Comparison of ENCODE assay signal across 12 mouse cellular contexts in genomic region chr19:53066531-53066930, GRCm38 (mm10). TPM values are rescaled to one million over a fixed set of nuclear protein-coding genes. Genes with fewer than 3 reads are reported as not detected.
DNase-seq lines count a peak whose midpoint lies in the region; ATAC-seq lines count a peak whose summit lies in the region.
"Had no signal": no experiment of that assay in that cellular context is flagged by ENCODE, and none has a peak within 500 bp of the region (broad histone marks: within the 10 kb centered on the region; RNA-seq: fewer than 3 reads in every experiment).

No protein-coding gene starts in this region.

- 31% methylated on average over 8 of the region's 9 CpGs for WGBS in embryonic facial prominence, embryonic 14.5 days
- 37% methylated on average over 9 of the region's 9 CpGs for WGBS in heart, embryonic 13.5 days
- WGBS in limb, embryonic 15.5 days = 16% methylated on average over 8 of the region's 9 CpGs

- DNase-seq in kidney, postnatal 14 days = peak; percentile 48
- DNase-seq in kidney, adult 18-20 months = no peak
- no peak for DNase-seq in embryonic facial prominence, embryonic 14.5 days (ENCODE audit: low spot score)
- no peak for DNase-seq in adrenal gland, adult 2 months
- no peak for DNase-seq in urinary bladder, postnatal 10 days (ENCODE audit: low spot score)
- DNase-seq in layer of hippocampus, postnatal 10 days (ENCODE audit: low spot score in 2 of 2) = no peak
- DNase-seq: layer of hippocampus, adult 9-11 months; thymus, postnatal 14 days had no signal

- H3K27me3 ChIP-seq in embryonic facial prominence, embryonic 14.5 days (replicated peaks; ENCODE audit: control insufficient read depth, insufficient read depth, low read length) = no peaks in the 10 kb centered on the region
- H3K27me3 ChIP-seq in heart, embryonic 13.5 days (replicated peaks) = no peaks in the 10 kb centered on the region
- no peaks in the 10 kb centered on the region for H3K27me3 ChIP-seq in limb, embryonic 15.5 days
- H3K27me3 ChIP-seq: forebrain, embryonic 12.5 days; liver, embryonic 12.5 days had no signal

- peak; percentile 41 for ATAC-seq in embryonic facial prominence, embryonic 14.5 days (ENCODE audit: low read depth)
- ATAC-seq in heart, embryonic 13.5 days (ENCODE audit: extremely low read depth, insufficient number of reproducible peaks, low FRiP score, low TSS enrichment) = no peak
- no peak; the same call in 1 of the 2 replicates for ATAC-seq in limb, embryonic 15.5 days (ENCODE audit: insufficient number of reproducible peaks, low FRiP score, low TSS enrichment, low read depth)
- ATAC-seq: liver, embryonic 12.5 days had no signal

- peak overlapping the region; percentile 30; the same call in 1 of the 2 replicates for H3K9ac ChIP-seq in embryonic facial prominence, embryonic 14.5 days (ENCODE audit: low read depth, low read length)
- H3K9ac ChIP-seq in heart, embryonic 13.5 days = no peak overlapping the region; the same call in 1 of the 2 replicates
- H3K9ac ChIP-seq in limb, embryonic 15.5 days = no peak overlapping the region
- H3K9ac ChIP-seq: forebrain, embryonic 12.5 days; liver, embryonic 12.5 days had no signal

- peak overlapping the region; percentile 58 for H3K27ac ChIP-seq in embryonic facial prominence, embryonic 14.5 days (replicated peaks; ENCODE audit: low read depth, low read length)
- peak overlapping the region; percentile 70 for H3K27ac ChIP-seq in heart, embryonic 13.5 days (replicated peaks)
- peak overlapping the region; percentile 59; the same call in 1 of the 2 replicates for H3K27ac ChIP-seq in limb, embryonic 15.5 days
- H3K27ac ChIP-seq: forebrain, embryonic 12.5 days; liver, embryonic 12.5 days had no signal

- H3K4me1 ChIP-seq in embryonic facial prominence, embryonic 14.5 days (ENCODE audit: control insufficient read depth, insufficient read depth, low read length) = peaks cover 36% of the 10 kb centered on the region
- peaks cover 37% of the 10 kb centered on the region for H3K4me1 ChIP-seq in heart, embryonic 13.5 days
- peaks cover 33% of the 10 kb centered on the region for H3K4me1 ChIP-seq in limb, embryonic 15.5 days

- H3K9me3 ChIP-seq in embryonic facial prominence, embryonic 14.5 days (ENCODE audit: control insufficient read depth, low read length) = no peaks in the 10 kb centered on the region
- no peaks in the 10 kb centered on the region for H3K9me3 ChIP-seq in heart, embryonic 13.5 days
- H3K9me3 ChIP-seq in limb, embryonic 15.5 days = no peaks in the 10 kb centered on the region
- H3K9me3 ChIP-seq: forebrain, embryonic 12.5 days; liver, embryonic 12.5 days had no signal

- H3K4me2 ChIP-seq in embryonic facial prominence, embryonic 14.5 days (ENCODE audit: low read depth, low read length) = peak overlapping the region; percentile 31; the same call in 1 of the 2 replicates
- peak overlapping the region; percentile 45 for H3K4me2 ChIP-seq in heart, embryonic 13.5 days
- peak overlapping the region; percentile 15 for H3K4me2 ChIP-seq in limb, embryonic 15.5 days
- H3K4me2 ChIP-seq: forebrain, embryonic 12.5 days; liver, embryonic 12.5 days had no signal

- H3K36me3 ChIP-seq in embryonic facial prominence, embryonic 14.5 days (ENCODE audit: control insufficient read depth, insufficient read depth, low read length) = no peaks in the 10 kb centered on the region
- H3K36me3 ChIP-seq in heart, embryonic 13.5 days = no peaks in the 10 kb centered on the region
- no peaks in the 10 kb centered on the region for H3K36me3 ChIP-seq in limb, embryonic 15.5 days
- H3K36me3 ChIP-seq: forebrain, embryonic 12.5 days; liver, embryonic 12.5 days had no signal

- no peak overlapping the region for H3K4me3 ChIP-seq in embryonic facial prominence, embryonic 14.5 days (ENCODE audit: low read depth, low read length)
- no peak overlapping the region for H3K4me3 ChIP-seq in heart, embryonic 13.5 days
- H3K4me3 ChIP-seq in limb, embryonic 15.5 days = no peak overlapping the region
- H3K4me3 ChIP-seq: forebrain, embryonic 12.5 days; liver, embryonic 12.5 days had no signal

RNA-seq across cellular contexts. Expression of gene Xpnpep1, which starts 26.5 kb away (rescaled TPM):
- 148 and 169 TPM in 2 replicates for polyA plus RNA-seq in embryonic facial prominence, embryonic 14.5 days (2014; fragmentation: Nextera tagmentation; extraction: Ambion mirVana)
- polyA plus RNA-seq in heart, embryonic 13.5 days (2015; fragmentation: Nextera tagmentation; extraction: Ambion mirVana) = 142 and 151 TPM in 2 replicates
- 144 and 161 TPM in 2 replicates for polyA plus RNA-seq in limb, embryonic 15.5 days (2015; fragmentation: Nextera tagmentation; extraction: Ambion mirVana)
- 10 to 100 TPM; 73.7 to 82.0 TPM for total RNA-seq in adrenal gland, adult 2 months (2021)
- 41.6 and 47.4 TPM in 2 replicates for polyA plus RNA-seq in adrenal gland, adult 2 months (2012; rRNA removed)
- total RNA-seq in layer of hippocampus, postnatal 10 days (2021) = 100 to 1,000 TPM; 127 to 128 TPM
